Mouse (Mus musculus) hindbrain, embryonic 11.5 days (tissue): ENCODE data around the gene Cldn4. TPM values are rescaled to one million over a fixed set of nuclear protein-coding genes. Genes with fewer than 3 reads are reported as not detected.

Source experiments
- ATAC-seq: fragments of 200-750 bp; cut with Nextera tagmentation; 2 replicates; pipeline ENCODE4 v1.8.0; 2017; ENCODE audit warnings: mild to moderate bottlenecking, moderate TSS enrichment, moderate library complexity; ENCODE audit not compliant: low FRiP score
- DNase-seq: peaks from one replicate; pipeline ENCODE4 v3.0.0-alpha.2; 2015; ENCODE audit warnings: low spot score
- H3K27ac ChIP-seq: fragments of 300-500 bp; sonication (generic); 2 replicates; pipeline ENCODE4 v1.5.1; 2014; ENCODE audit warnings: mild to moderate bottlenecking, low read depth, low read length
- H3K27me3 ChIP-seq: fragments of 300-500 bp; sonication (generic); 2 replicates; pipeline ENCODE4 v1.6.1; 2014; ENCODE audit warnings: mild to moderate bottlenecking, low read length, moderate library complexity, mixed read lengths; ENCODE audit not compliant: control insufficient read depth, insufficient read depth
- H3K36me3 ChIP-seq: fragments of 300-500 bp; sonication (generic); 2 replicates; pipeline ENCODE4 v1.6.1; 2014; ENCODE audit warnings: mild to moderate bottlenecking, low read length, moderate library complexity, mixed read lengths; ENCODE audit not compliant: control insufficient read depth, insufficient read depth
- H3K4me1 ChIP-seq: fragments of 300-500 bp; sonication (generic); replicated peaks from 2 replicates; pipeline ENCODE4 v1.6.1; 2014; ENCODE audit warnings: low read length, mixed read lengths; ENCODE audit not compliant: control insufficient read depth, insufficient read depth
- H3K4me2 ChIP-seq: fragments of 300-500 bp; sonication (generic); replicated peaks from 2 replicates; pipeline ENCODE4 v1.6.1; 2014; ENCODE audit warnings: mild to moderate bottlenecking, low read depth, low read length
- H3K4me3 ChIP-seq: fragments of 300-500 bp; sonication (generic); 2 replicates; pipeline ENCODE4 v1.5.1; 2014; ENCODE audit warnings: low read depth, low read length
- H3K9ac ChIP-seq: fragments of 300-500 bp; sonication (generic); 2 replicates; pipeline ENCODE4 v1.6.1; 2014; ENCODE audit warnings: low read depth, low read length
- H3K9me3 ChIP-seq: fragments of 300-500 bp; sonication (generic); 2 replicates; pipeline ENCODE4 v1.6.1; 2016; ENCODE audit warnings: low read length; ENCODE audit not compliant: control insufficient read depth
- WGBS: fragments of 180-500 bp; shearing (Covaris S2); extraction: QIAGEN DNeasy Blood & Tissue Kit; methylation state at CpG from one replicate; pipeline ENCODE4 v1.1.7; 2014; 5-methylcytosine and 5-hydroxymethylcytosine counted together
- polyA plus RNA-seq: library from polyadenylated mRNA; unstranded; fragments of >200 nt; fragmentation: Nextera tagmentation; extraction: Ambion mirVana; gene quantifications from 2 replicates; pipeline ENCODE4 v1.2.1, GENCODE M21; 2014

The Cldn4 gene
- polyA plus RNA-seq, 1 experiment from 2014 or later, result 10.2 TPM

GRCm38 (mm10) chr5:134955491-134955890 lies 8.8 kb upstream of the Cldn4 start:
- 82% methylated on average over 5 of the region's 5 CpGs for WGBS
- no peak for ATAC-seq
- no peaks in the 10 kb centered on the region for H3K4me1 ChIP-seq

GRCm38 (mm10) chr5:134951053-134951884 lies 4.5 kb upstream of the Cldn4 start:
- Histone ChIP-seq H3K4me2 (no peak overlapping the region), H3K9me3 (no peaks in the 10 kb centered on the region), H3K27ac (no peak overlapping the region), H3K4me3 (no peak overlapping the region), H3K9ac (no peak overlapping the region), H3K4me1 (no peaks in the 10 kb centered on the region), H3K36me3 (no peaks in the 10 kb centered on the region), H3K27me3 (peaks cover 11% of the 10 kb centered on the region)
- no peak for ATAC-seq
- DNase-seq, result no peak
- 39% methylated on average over 19 of the region's 19 CpGs for WGBS

More at GRCm38 (mm10) chr5:134955491-134955890, 8.8 kb upstream of the Cldn4 start:
- Histone ChIP-seq H3K27ac (no peak overlapping the region), H3K4me2 (no peak overlapping the region), H3K4me3 (no peak overlapping the region), H3K36me3 (no peaks in the 10 kb centered on the region), H3K9me3 (no peaks in the 10 kb centered on the region), H3K27me3 (no peaks in the 10 kb centered on the region), H3K9ac (no peak overlapping the region)
- DNase-seq, result no peak

DNA sequence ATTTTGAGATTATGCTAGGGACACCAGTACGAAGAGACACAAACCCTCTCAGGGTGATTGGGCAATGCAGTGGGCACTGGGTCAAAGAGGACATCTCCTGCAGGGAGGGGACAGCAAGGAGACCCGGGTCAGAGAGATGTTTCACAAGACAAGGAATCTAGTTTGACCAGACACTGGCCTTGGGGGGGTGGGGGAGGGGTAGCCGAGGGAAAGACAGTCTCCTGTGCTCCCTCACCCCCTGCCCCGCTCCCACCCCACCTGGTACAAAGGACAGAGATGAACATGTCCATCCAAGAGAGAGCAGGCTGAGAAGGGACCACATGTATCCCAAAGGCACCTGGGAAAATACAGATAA lies 1.3 kb upstream of the Cldn4 start:
- Histone ChIP-seq H3K9ac (no peak overlapping the region), H3K4me2 (no peak overlapping the region), H3K4me1 (no peaks in the 10 kb centered on the region), H3K9me3 (no peaks in the 10 kb centered on the region), H3K4me3 (no peak overlapping the region), H3K36me3 (no peaks in the 10 kb centered on the region), H3K27ac (no peak overlapping the region), H3K27me3 (peaks cover 23% of the 10 kb centered on the region)
- DNase-seq (no peak), ATAC-seq (no peak)
- WGBS, result 69% methylated on average over 4 of the region's 4 CpGs

DNA sequence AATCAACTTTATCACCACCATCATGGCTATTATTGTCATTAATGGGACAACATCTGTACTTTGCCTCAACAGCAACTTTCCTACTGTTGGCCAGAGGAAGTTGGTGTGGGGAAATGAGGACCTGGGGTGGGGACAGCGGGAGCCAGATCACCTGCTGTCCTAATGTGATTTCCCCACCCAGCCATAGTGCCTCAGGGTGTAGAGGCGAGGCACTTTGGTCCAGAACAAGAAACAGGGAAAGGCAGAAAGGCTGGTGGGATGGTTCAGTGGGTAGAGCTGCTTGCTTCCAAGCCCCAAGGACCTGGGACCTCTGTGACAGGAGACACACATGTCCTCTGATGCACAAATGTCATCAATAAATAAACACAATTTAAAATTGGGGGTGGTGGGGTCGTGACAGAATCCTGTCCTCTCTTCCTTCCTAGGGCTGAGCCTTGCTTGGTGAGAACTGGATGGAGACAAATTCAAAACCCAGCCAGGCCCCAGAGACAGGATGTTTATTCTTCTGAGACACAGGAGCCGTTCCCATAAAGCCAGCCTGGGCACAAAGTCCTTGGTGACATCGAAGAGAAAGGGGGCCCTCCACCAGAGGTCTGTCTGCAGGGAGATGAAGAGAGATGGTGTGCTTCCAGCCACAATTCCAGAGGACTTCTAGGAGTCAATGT lies 818 bp upstream of the Cldn4 start:
- Histone ChIP-seq H3K9ac (no peak overlapping the region), H3K27me3 (peaks cover 23% of the 10 kb centered on the region), H3K4me2 (no peak overlapping the region), H3K36me3 (no peaks in the 10 kb centered on the region), H3K27ac (no peak overlapping the region), H3K9me3 (no peaks in the 10 kb centered on the region), H3K4me1 (no peaks in the 10 kb centered on the region), H3K4me3 (no peak overlapping the region)
- WGBS, result 65% methylated on average over 5 of the region's 5 CpGs
- DNase-seq (no peak), ATAC-seq (no peak)

- WGBS, result 17% methylated on average over 43 of the region's 43 CpGs
- no peak overlapping the region for H3K27ac ChIP-seq
- H3K4me3 ChIP-seq, result no peak overlapping the region
- no peaks in the 10 kb centered on the region for H3K9me3 ChIP-seq
- ATAC-seq (no peak), DNase-seq (peak; percentile 32)
- 0 out of 2 replicates have a peak overlapping the region, but pooled peaks have one; percentile 8 for H3K4me2 ChIP-seq
- H3K27me3 ChIP-seq, result peaks cover 23% of the 10 kb centered on the region
- H3K36me3 ChIP-seq, result no peaks in the 10 kb centered on the region
- 0 out of 2 replicates have a peak overlapping the region, but pooled peaks have one; percentile 7 for H3K9ac ChIP-seq
- no peaks in the 10 kb centered on the region for H3K4me1 ChIP-seq
Observed at GRCm38 (mm10) chr5:134946063-134946856, 474 bp downstream of the Cldn4 start.

GRCm38 (mm10) chr5:134945266-134945959 lies 1.3 kb downstream of the Cldn4 start:
- Histone ChIP-seq H3K9ac (0 out of 2 replicates have a peak overlapping the region, but pooled peaks have one; percentile 7), H3K4me3 (no peak overlapping the region), H3K27me3 (peaks cover 23% of the 10 kb centered on the region), H3K9me3 (no peaks in the 10 kb centered on the region), H3K4me1 (no peaks in the 10 kb centered on the region), H3K27ac (no peak overlapping the region), H3K36me3 (no peaks in the 10 kb centered on the region), H3K4me2 (no peak overlapping the region)
- ATAC-seq, result no peak
- WGBS, result 43% methylated on average over 18 of the region's 19 CpGs
- DNase-seq, result no peak

GRCm38 (mm10) chr5:134944179-134944578 lies 2.6 kb downstream of the Cldn4 start:
- DNase-seq (no peak), ATAC-seq (no peak)
- WGBS, result 89% methylated on average over 5 of the region's 5 CpGs
- H3K36me3 ChIP-seq, result no peaks in the 10 kb centered on the region
- H3K4me2 ChIP-seq, result no peak overlapping the region
- H3K27me3 ChIP-seq, result peaks cover 23% of the 10 kb centered on the region
- H3K4me3 ChIP-seq, result no peak overlapping the region
- no peak overlapping the region for H3K9ac ChIP-seq
- H3K27ac ChIP-seq, result no peak overlapping the region
- H3K9me3 ChIP-seq, result no peaks in the 10 kb centered on the region
- no peaks in the 10 kb centered on the region for H3K4me1 ChIP-seq

DNA sequence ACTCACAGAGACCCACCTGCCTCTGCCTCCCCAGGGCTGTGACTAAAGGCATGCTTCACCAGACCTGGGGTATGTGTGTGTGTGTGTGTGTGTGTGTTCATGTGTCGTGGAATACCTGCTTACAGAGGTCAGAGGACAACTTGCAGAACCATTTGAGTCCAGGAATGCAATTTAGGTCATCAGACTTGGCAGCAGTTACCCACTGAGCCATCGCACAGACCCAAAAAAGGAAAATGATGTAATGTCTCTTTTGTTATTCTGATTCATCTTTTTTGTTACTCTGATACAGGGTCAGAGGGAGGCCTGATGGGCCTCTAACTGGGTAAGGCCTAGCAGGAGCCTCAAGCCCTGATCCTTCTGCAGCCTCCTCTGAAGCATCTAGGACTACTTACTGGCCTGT lies 4.0 kb downstream of the Cldn4 start:
- ATAC-seq, result no peak

More for the DNA sequence above, 4.0 kb downstream of the Cldn4 start:
- no peak overlapping the region for H3K27ac ChIP-seq
- no peaks in the 10 kb centered on the region for H3K36me3 ChIP-seq
- H3K4me2 ChIP-seq, result no peak overlapping the region
- 87% methylated on average over 2 of the region's 2 CpGs for WGBS
- no peaks in the 10 kb centered on the region for H3K9me3 ChIP-seq
- no peaks in the 10 kb centered on the region for H3K4me1 ChIP-seq
- H3K27me3 ChIP-seq, result peaks cover 23% of the 10 kb centered on the region
- no peak overlapping the region for H3K9ac ChIP-seq
- no peak overlapping the region for H3K4me3 ChIP-seq
- DNase-seq, result no peak
